Mouse (Mus musculus) testis, adult 2 months (tissue): ENCODE results near the gene Olfr15. TPM values are rescaled to one million over a fixed set of nuclear protein-coding genes. Genes with fewer than 3 reads are reported as not detected.
"Not testable (repeated sequence)": the region's sequence is repeated elsewhere in the genome, so short reads cannot be mapped to it uniquely, and the experiment has no call there.

Source experiments
- H3K27ac ChIP-seq: fragments of 200-500 bp; 2 replicates; pipeline ENCODE4 v1.5.1; 2012; ENCODE audit warnings: low read depth, low read length; ENCODE audit not compliant: control insufficient read depth, insufficient read depth
- H3K27me3 ChIP-seq: fragments of 200-500 bp; 2 replicates; pipeline ENCODE4 v1.6.1; 2012; ENCODE audit warnings: mild to moderate bottlenecking, low read length, moderate library complexity; ENCODE audit not compliant: control insufficient read depth, insufficient read depth
- H3K36me3 ChIP-seq: fragments of 200-500 bp; 2 replicates; pipeline ENCODE4 v1.6.1; 2012; ENCODE audit warnings: mild to moderate bottlenecking, low read length; ENCODE audit not compliant: control insufficient read depth, insufficient read depth
- H3K4me1 ChIP-seq: fragments of 200-500 bp; 2 replicates; pipeline ENCODE4 v1.6.1; 2012; ENCODE audit warnings: low read length; ENCODE audit not compliant: control insufficient read depth, insufficient read depth
- H3K4me3 ChIP-seq: fragments of 200-500 bp; 2 replicates; pipeline ENCODE4 v1.5.1; 2012; ENCODE audit warnings: low read depth, mild to moderate bottlenecking, low read length, moderate library complexity, mixed read lengths; ENCODE audit not compliant: control insufficient read depth
- CTCF ChIP-seq: fragments of 200-500 bp; IDR thresholded peaks from 2 replicates; pipeline ENCODE4 v1.5.1; 2012; ENCODE audit warnings: low read depth, mild to moderate bottlenecking, inconsistent platforms, low read length, moderate library complexity; ENCODE audit not compliant: control insufficient read depth, insufficient read depth, insufficient replicate concordance
- POLR2A ChIP-seq: fragments of 200-500 bp; IDR thresholded peaks from 2 replicates; pipeline ENCODE4 v1.6.1; 2012; ENCODE audit warnings: low read depth, mild to moderate bottlenecking, inconsistent platforms, low read length, moderate library complexity; ENCODE audit not compliant: control insufficient read depth
- polyA plus RNA-seq: library from polyadenylated mRNA; depleted of rRNA; stranded (reverse); fragments of >200 nt; gene quantifications from 2 replicates; pipeline ENCODE4 v1.2.3, GENCODE M21; 2012; rRNA removed

The Olfr15 gene
- polyA plus RNA-seq = not detected in 2 replicates

DNA sequence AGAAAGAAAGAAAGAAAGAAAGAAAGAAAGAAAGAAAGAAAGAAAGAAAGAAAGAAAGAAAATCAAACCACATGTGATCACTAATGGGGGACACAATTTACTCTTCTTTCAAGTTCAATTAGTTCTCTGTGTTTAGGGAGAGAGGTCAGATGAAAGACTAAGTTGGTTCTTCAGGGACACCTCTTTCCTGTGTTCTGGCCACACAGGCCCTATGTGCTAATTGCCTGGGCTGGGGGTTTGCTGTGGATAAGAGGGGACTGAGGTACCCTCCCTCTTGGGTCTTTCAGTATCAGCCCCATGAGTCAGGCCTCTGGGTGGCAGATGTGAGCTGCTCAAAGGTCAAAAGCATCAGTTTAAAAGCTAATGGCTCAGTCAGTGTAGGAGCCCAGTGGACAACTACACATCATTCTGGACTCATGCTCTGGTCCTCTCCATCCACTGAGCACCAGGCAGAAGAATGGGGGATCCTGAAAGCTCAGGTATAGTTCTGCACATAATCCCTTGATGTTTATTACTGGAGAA is at the start of gene Olfr15:
Gene Olfr15, plus strand, starts transcription at position 291 of the 522 bp plus-strand sequence.
- TF ChIP-seq CTCF (no peak), POLR2A (no peak)
- no peaks in the 10 kb centered on the region for H3K36me3 ChIP-seq
- H3K4me1 ChIP-seq = no peaks in the 10 kb centered on the region
- H3K27ac ChIP-seq = no peak within 1 kb of the TSS
- no peaks in the 10 kb centered on the region for H3K27me3 ChIP-seq
- H3K4me3 ChIP-seq = no peak within 1 kb of the TSS

- Histone ChIP-seq H3K27me3 (no peaks in the 10 kb centered on the region), H3K27ac (no peak overlapping the region), H3K4me1 (no peaks in the 10 kb centered on the region), H3K36me3 (no peaks in the 10 kb centered on the region), H3K4me3 (no peak overlapping the region)
- TF ChIP-seq CTCF (no peak), POLR2A (no peak)
Observed at GRCm38 (mm10) chr16:3781237-3781636, 49.4 kb upstream of the Olfr15 start.

- Histone ChIP-seq H3K27me3 (no peaks in the 10 kb centered on the region), H3K4me3 (no peak overlapping the region), H3K4me1 (no peaks in the 10 kb centered on the region), H3K27ac (no peak overlapping the region), H3K36me3 (no peaks in the 10 kb centered on the region)
- TF ChIP-seq CTCF = no peak
- no peak for TF ChIP-seq POLR2A
Observed at GRCm38 (mm10) chr16:3788394-3788793, 42.3 kb upstream of the Olfr15 start.

DNA sequence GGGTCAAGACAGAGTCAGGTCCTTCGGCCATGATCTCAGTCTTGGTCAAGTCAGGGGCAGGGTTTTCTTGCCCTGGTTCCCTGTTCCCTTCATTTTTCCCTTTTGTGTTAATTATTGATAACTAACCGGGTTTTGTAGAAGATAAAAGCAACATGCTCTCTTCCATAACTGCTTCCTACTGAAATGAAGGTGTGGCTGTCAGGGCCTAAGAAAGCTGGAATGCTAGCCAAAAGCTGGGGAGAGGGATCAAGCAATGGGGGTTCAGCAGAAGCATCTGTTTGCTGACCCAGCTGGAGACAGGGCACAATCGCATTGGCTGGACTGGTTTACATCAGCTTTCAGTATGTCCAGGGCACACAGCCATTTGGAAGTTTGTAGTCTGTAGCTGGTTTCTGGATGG is 22.5 kb upstream of the Olfr15 start:
- H3K27ac ChIP-seq = no peak overlapping the region
- no peaks in the 10 kb centered on the region for H3K4me1 ChIP-seq
- no peak overlapping the region for H3K4me3 ChIP-seq
- H3K36me3 ChIP-seq = no peaks in the 10 kb centered on the region
- TF ChIP-seq CTCF (no peak), POLR2A (no peak)
- H3K27me3 ChIP-seq = no peaks in the 10 kb centered on the region

DNA sequence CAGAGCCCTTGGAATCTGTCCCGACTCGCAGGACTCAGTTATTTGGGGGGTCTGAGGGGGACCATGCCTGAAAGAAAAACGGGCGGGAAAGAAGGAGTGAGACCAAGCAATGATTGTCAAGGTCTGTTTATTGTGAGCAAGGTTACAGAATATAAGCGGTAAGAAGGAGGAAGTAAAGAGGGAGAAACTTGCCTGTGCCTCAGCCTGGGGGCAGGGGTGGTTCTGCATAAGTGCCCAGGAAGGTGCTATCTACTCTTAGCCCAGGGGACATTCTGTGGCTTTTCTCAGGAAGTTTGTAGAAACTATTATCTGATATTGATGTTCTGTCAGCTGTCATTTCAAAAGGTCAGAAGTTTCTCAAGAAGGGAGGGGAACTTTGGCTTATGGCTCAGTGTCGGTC is 16.0 kb upstream of the Olfr15 start:
- H3K36me3 ChIP-seq, H3K4me1 ChIP-seq, H3K27me3 ChIP-seq, H3K27ac ChIP-seq, H3K4me3 ChIP-seq: not testable (repeated sequence)

DNA sequence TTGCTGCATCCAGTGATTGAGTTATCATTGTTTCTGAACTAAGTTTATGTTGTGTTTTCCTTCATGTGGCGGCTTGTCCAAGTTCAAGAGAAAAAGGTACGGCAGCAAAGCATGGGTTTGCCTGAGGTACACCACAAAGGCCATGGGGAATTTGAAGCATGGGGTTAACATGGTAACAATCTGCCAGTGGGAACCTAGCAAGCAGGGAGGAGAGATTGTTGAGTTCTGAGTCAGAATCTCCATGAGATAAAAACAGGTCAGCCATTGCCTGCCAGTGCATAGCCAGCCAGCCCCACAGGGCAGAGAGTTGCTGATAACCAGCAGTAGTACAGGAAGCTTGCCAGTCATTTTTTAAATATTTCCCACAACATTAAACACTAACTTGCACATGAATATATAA is 10.5 kb upstream of the Olfr15 start:
- Histone ChIP-seq H3K27ac (no peak overlapping the region), H3K4me3 (no peak overlapping the region), H3K36me3 (no peaks in the 10 kb centered on the region), H3K4me1 (no peaks in the 10 kb centered on the region), H3K27me3 (no peaks in the 10 kb centered on the region)
- no peak for TF ChIP-seq CTCF
- TF ChIP-seq POLR2A = no peak

GRCm38 (mm10) chr16:3828021-3828420 is 2.7 kb upstream of the Olfr15 start:
- Histone ChIP-seq H3K4me3 (no peak overlapping the region), H3K36me3 (no peaks in the 10 kb centered on the region), H3K4me1 (no peaks in the 10 kb centered on the region), H3K27me3 (no peaks in the 10 kb centered on the region), H3K27ac (no peak overlapping the region)
- TF ChIP-seq CTCF = no peak
- TF ChIP-seq POLR2A = no peak

- TF ChIP-seq CTCF = no peak
- no peak for TF ChIP-seq POLR2A
- H3K36me3 ChIP-seq = no peaks in the 10 kb centered on the region
- H3K4me1 ChIP-seq = no peaks in the 10 kb centered on the region
Observed at GRCm38 (mm10) chr16:3829727-3830126, 951 bp upstream of the Olfr15 start.

More at GRCm38 (mm10) chr16:3829727-3830126, 951 bp upstream of the Olfr15 start:
- Histone ChIP-seq H3K4me3 (no peak overlapping the region), H3K27me3 (no peaks in the 10 kb centered on the region), H3K27ac (no peak overlapping the region)
